Mouse (Mus musculus): Measurements from ENCODE around the gene Obox2.
"Not testable (repeated sequence)": the region's sequence is repeated elsewhere in the genome, so short reads cannot be mapped to it uniquely, and the experiment has no call there.

Gene Obox2

GRCm38 (mm10) chr7:15388421-15388998 lies at the start of gene Obox2, which contains the start of gene Obox1:
Gene Obox2, plus strand, starts transcription at chr7:15388721.
Gene Obox1, plus strand, starts transcription at chr7:15388948.
- in situ Hi-C loops (cut with MboI, MseI): not testable (repeated sequence)

GRCm38 (mm10) chr7:15399147-15399874 lies 10.8 kb downstream of the Obox2 start:
- in situ Hi-C loops (cut with MboI, MseI): loop anchor here (5.0 kb wide), 1 partner anchor 158 kb away; no protein-coding TSS in a partner anchor

GRCm38 (mm10) chr7:15406816-15407215 lies 18.3 kb downstream of the Obox2 start:
- in situ Hi-C loops (cut with MboI, MseI): not testable (repeated sequence)

- in situ Hi-C loops (cut with MboI, MseI): loop anchor here (5.0 kb wide), 1 partner anchor 159 kb away; no protein-coding TSS in a partner anchor
Measured at GRCm38 (mm10) chr7:15418046-15418445, 29.5 kb downstream of the Obox2 start.

- in situ Hi-C loops (cut with MboI, MseI): loop anchor here (5.0 to 10.0 kb wide), 2 partner anchors 178 to 251 kb away; no protein-coding TSS in a partner anchor
Measured at GRCm38 (mm10) chr7:15425537-15425936, 37.0 kb downstream of the Obox2 start.

Data from T-helper 17 cell (primary cell).